Mouse (Mus musculus): ENCODE measurements around the gene Klhl41.

DNA sequence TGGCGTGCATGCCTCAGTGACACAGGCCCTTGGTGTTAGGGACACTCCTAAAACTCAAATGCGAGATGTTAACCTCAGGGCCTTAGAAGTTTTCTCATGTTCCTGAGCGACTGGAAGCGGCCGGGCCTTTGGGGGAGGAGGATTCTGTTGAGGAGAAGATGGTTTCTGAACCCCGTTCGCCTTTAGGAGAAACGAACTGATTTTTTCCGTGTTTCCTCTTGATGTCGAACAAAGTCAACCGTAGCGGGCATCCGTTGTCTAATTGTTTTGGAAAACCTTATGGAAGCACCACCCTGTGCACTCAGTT is 53.6 kb downstream of the Klhl41 start:
- no peak for TF ChIP-seq POLR2A (IDR thresholded peaks at IDR 0.05; ENCODE audit: insufficient read depth, low read length)
- no peak for TF ChIP-seq CTCF (IDR thresholded peaks at IDR 0.05; ENCODE audit: low read depth, low read length)

Measured in ES-Bruce4 (cell line).